Mouse (Mus musculus): ENCODE measurements around the gene Vkorc1. TPM values are rescaled to one million over a fixed set of nuclear protein-coding genes. Genes with fewer than 3 reads are reported as not detected.
A peak's percentile ranks its signal among the peaks of the same experiment; 100 is the strongest.
"Not testable (repeated sequence)": the region's sequence is repeated elsewhere in the genome, so short reads cannot be mapped to it uniquely, and the experiment has no call there.

The Vkorc1 gene
- polyA plus RNA-seq, 1 experiment = 201 TPM

- Histone ChIP-seq H3K4me1 (ENCODE audit: control insufficient read depth, insufficient read depth, low read length) (peaks cover 3% of the 10 kb centered on the region; the same call in 1 of the 2 replicates), H3K4me3 (replicated peaks; ENCODE audit: extremely low read depth, low read depth, low read length) (peak within 1 kb of the TSS; percentile 98)
- TF ChIP-seq POLR2A (IDR thresholded peaks at IDR 0.05; ENCODE audit: borderline replicate concordance, extremely low read depth, low read depth, low read length) (peak; percentile 78; the same call in 1 of the 2 replicates), CTCF (IDR thresholded peaks at IDR 0.05; ENCODE audit: insufficient read depth, low read length) (no peak)
- WGBS = 5% methylated on average over 38 of the region's 38 CpGs
- peak; percentile 70 for DNase-seq
Measured at GRCm38 (mm10) chr7:127903971-127904796, 8.8 kb upstream of the Vkorc1 start, which contains the start of gene Bckdk. TSS of gene Bckdk (plus strand) at chr7:127904082.

DNA sequence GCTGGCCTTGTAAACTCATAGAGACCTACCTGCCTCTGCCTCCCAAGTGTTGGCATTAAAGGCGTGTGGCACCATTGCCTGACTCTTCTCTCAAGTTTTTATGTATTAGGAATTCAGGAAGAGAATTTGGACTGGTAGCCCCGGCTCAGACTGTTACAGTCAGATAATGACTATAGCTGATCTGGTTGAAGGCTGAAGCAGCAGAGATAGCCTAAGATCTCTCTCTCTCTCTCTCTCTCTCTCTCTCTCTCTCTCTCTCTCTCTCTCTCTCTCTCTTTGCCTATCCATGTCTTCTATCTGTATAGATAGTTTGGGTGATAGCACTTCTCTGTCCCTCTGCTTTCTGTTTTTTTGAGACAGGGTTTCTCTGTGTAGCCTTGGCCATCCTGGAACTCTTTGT, 6.4 kb upstream of the Vkorc1 start:
- no peak overlapping the region for H3K4me3 ChIP-seq (replicated peaks; ENCODE audit: extremely low read depth, low read depth, low read length)
- peaks cover 3% of the 10 kb centered on the region; the same call in 1 of the 2 replicates for H3K4me1 ChIP-seq (ENCODE audit: control insufficient read depth, insufficient read depth, low read length)
- no peak for TF ChIP-seq CTCF (IDR thresholded peaks at IDR 0.05; ENCODE audit: insufficient read depth, low read length)
- TF ChIP-seq POLR2A (IDR thresholded peaks at IDR 0.05; ENCODE audit: borderline replicate concordance, extremely low read depth, low read depth, low read length) = no peak
- 79% methylated on average over 2 of the region's 2 CpGs for WGBS
- DNase-seq = no peak

GRCm38 (mm10) chr7:127899997-127900396, 4.6 kb upstream of the Vkorc1 start:
- DNase-seq = no peak
- 31% methylated on average over 7 of the region's 7 CpGs for WGBS
- TF ChIP-seq POLR2A (IDR thresholded peaks at IDR 0.05; ENCODE audit: borderline replicate concordance, extremely low read depth, low read depth, low read length) (no peak), CTCF (IDR thresholded peaks at IDR 0.05; ENCODE audit: insufficient read depth, low read length) (no peak)

GRCm38 (mm10) chr7:127898179-127898956, 3.0 kb upstream of the Vkorc1 start:
- no peaks in the 10 kb centered on the region; the same call in 1 of the 2 replicates for H3K4me1 ChIP-seq (ENCODE audit: control insufficient read depth, insufficient read depth, low read length)
- TF ChIP-seq CTCF (IDR thresholded peaks at IDR 0.05; ENCODE audit: insufficient read depth, low read length) = no peak
- no peak for TF ChIP-seq POLR2A (IDR thresholded peaks at IDR 0.05; ENCODE audit: borderline replicate concordance, extremely low read depth, low read depth, low read length)
- DNase-seq = no peak
- H3K4me3 ChIP-seq (replicated peaks; ENCODE audit: extremely low read depth, low read depth, low read length) = no peak overlapping the region
- WGBS = 40% methylated on average over 10 of the region's 10 CpGs

More at GRCm38 (mm10) chr7:127899997-127900396, 4.6 kb upstream of the Vkorc1 start:
- Histone ChIP-seq H3K4me3 (replicated peaks; ENCODE audit: extremely low read depth, low read depth, low read length) (no peak overlapping the region), H3K4me1 (ENCODE audit: control insufficient read depth, insufficient read depth, low read length) (peaks cover 3% of the 10 kb centered on the region)

DNA sequence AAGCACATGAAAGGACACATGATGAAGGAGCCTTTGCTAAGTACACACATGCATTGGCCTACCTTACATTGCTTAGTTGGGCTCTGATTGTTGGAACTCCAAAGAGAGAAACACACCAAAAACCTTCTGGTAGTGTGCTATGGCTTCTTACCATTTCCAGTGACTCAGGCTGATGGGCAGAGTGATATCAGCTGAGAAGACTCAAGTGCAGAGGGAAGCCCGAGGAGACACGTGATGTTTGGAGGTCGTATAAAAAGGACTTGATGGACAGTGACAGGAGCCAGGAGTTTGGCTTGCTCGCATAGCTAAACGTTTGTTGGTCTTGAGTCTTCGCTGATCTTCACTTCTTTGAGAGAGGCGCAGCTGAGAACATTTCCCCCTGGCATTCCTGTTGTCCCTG, 2.1 kb upstream of the Vkorc1 start:
- no peak for TF ChIP-seq CTCF (IDR thresholded peaks at IDR 0.05; ENCODE audit: insufficient read depth, low read length)
- TF ChIP-seq POLR2A (IDR thresholded peaks at IDR 0.05; ENCODE audit: borderline replicate concordance, extremely low read depth, low read depth, low read length) = no peak
- no peak overlapping the region for H3K4me3 ChIP-seq (replicated peaks; ENCODE audit: extremely low read depth, low read depth, low read length)
- no peaks in the 10 kb centered on the region; the same call in 1 of the 2 replicates for H3K4me1 ChIP-seq (ENCODE audit: control insufficient read depth, insufficient read depth, low read length)
- no peak for DNase-seq
- WGBS = 87% methylated on average over 7 of the region's 7 CpGs

DNA sequence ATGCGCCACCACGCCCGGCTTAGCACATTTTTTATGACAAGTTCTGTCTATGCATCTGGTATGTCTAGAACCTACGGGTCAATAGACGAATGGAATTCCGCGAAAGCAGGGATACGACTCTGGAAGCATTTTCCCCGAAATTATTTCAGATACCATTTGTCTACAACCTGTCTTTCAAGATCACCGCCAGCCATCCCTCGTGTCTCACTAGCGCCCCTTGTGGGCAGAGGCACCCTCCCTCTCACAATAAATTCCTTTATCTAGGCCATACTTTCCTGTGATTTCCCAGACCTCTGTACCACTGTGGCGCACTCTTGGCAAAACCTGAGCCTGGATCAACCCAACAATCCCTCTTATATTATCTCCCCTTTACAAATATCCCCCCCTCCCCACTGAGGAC, 967 bp upstream of the Vkorc1 start:
- Histone ChIP-seq H3K4me3 (replicated peaks; ENCODE audit: extremely low read depth, low read depth, low read length) (no peak overlapping the region), H3K4me1 (ENCODE audit: control insufficient read depth, insufficient read depth, low read length) (no peaks in the 10 kb centered on the region; the same call in 1 of the 2 replicates)
- peak; percentile 64 for DNase-seq
- TF ChIP-seq CTCF (IDR thresholded peaks at IDR 0.05; ENCODE audit: insufficient read depth, low read length) (peak; percentile 80), POLR2A (IDR thresholded peaks at IDR 0.05; ENCODE audit: borderline replicate concordance, extremely low read depth, low read depth, low read length) (no peak)
- 56% methylated on average over 13 of the region's 13 CpGs for WGBS

DNA sequence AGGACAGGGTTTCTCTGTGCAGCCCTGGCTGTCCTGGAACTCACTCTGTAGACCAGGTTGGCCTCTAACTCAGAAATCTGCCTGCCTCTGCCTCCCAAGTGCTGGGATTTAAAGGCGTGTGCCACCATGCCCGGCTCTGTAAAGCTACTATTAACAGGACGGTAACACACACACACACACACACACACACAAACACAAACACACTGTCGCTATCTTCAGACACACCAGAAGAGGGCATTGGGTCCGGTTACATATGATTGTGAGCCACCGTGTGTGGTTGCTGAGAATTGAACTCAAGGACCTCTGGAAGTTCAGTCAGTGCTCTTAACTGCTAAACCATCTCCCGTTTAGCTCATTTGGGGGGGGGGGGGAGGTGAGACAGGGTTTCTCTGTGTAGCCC, 474 bp upstream of the Vkorc1 start:
- WGBS = 62% methylated on average over 7 of the region's 7 CpGs
- not testable (repeated sequence) for DNase-seq; H3K4me3 ChIP-seq (replicated peaks; ENCODE audit: extremely low read depth, low read depth, low read length); H3K4me1 ChIP-seq (ENCODE audit: control insufficient read depth, insufficient read depth, low read length)

GRCm38 (mm10) chr7:127894480-127894879, 937 bp downstream of the Vkorc1 start:
- Histone ChIP-seq H3K4me1 (ENCODE audit: control insufficient read depth, insufficient read depth, low read length) (no peaks in the 10 kb centered on the region; the same call in 1 of the 2 replicates), H3K4me3 (replicated peaks; ENCODE audit: extremely low read depth, low read depth, low read length) (no peak overlapping the region)
- TF ChIP-seq CTCF (IDR thresholded peaks at IDR 0.05; ENCODE audit: insufficient read depth, low read length) (no peak), POLR2A (IDR thresholded peaks at IDR 0.05; ENCODE audit: borderline replicate concordance, extremely low read depth, low read depth, low read length) (no peak)
- peak; percentile 18 for DNase-seq
- WGBS = 62% methylated on average over 5 of the region's 5 CpGs

- WGBS = 40% methylated on average over 4 of the region's 4 CpGs
- H3K4me3 ChIP-seq (replicated peaks; ENCODE audit: extremely low read depth, low read depth, low read length) = no peak within 1 kb of the TSS
- peak; percentile 33 for DNase-seq
- no peak for TF ChIP-seq POLR2A (IDR thresholded peaks at IDR 0.05; ENCODE audit: borderline replicate concordance, extremely low read depth, low read depth, low read length)
- no peak for TF ChIP-seq CTCF (IDR thresholded peaks at IDR 0.05; ENCODE audit: insufficient read depth, low read length)
- no peaks in the 10 kb centered on the region; the same call in 1 of the 2 replicates for H3K4me1 ChIP-seq (ENCODE audit: control insufficient read depth, insufficient read depth, low read length)
Measured at GRCm38 (mm10) chr7:127890798-127891197, 4.6 kb downstream of the Vkorc1 start, which contains the start of gene Prss53. TSS of gene Prss53 (minus strand) at chr7:127890970.
